Mouse (Mus musculus) left cerebral cortex, postnatal 10 days (tissue): Measurements from ENCODE around the gene Paics. TPM values are rescaled to one million over a fixed set of nuclear protein-coding genes. Genes with fewer than 3 reads are reported as not detected.
"Not testable (repeated sequence)": the region's sequence is repeated elsewhere in the genome, so short reads cannot be mapped to it uniquely, and the experiment has no call there.

ENCODE experiments used
- DNase-seq, 2 experiments: peaks; one replicate each; pipeline ENCODE4 v3.0.0; 2021 to 2022; ENCODE audit warnings: low spot score in 2 of 2, mixed read lengths in 1 of 2; ENCODE audit errors: extremely low spot score in 1 of 2
- intact Hi-C: fragments of 180-260 bp; cut with DNase I; formaldehyde crosslinking; loops from one replicate; pipeline ENCODE4 v1.15.1; 2025
- total RNA-seq, 2 experiments: library from RNA; stranded (reverse); gene quantifications; 2 replicates each; pipeline ENCODE4 v1.2.3; 2021

Paics gene
- 100 to 1,000 TPM; 107 to 112 TPM for total RNA-seq

- intact Hi-C loops, result loop anchor here (2.0 kb wide), 1 partner anchor 43 kb away; no protein-coding TSS in a partner anchor
Measured at GRCm38 (mm10) chr5:76951106-76952027, at the start of gene Paics, which contains the start of gene Ppat. Gene Paics, plus strand, starts transcription at chr5:76951307. Gene Ppat, minus strand, starts transcription at chr5:76951578.

DNA sequence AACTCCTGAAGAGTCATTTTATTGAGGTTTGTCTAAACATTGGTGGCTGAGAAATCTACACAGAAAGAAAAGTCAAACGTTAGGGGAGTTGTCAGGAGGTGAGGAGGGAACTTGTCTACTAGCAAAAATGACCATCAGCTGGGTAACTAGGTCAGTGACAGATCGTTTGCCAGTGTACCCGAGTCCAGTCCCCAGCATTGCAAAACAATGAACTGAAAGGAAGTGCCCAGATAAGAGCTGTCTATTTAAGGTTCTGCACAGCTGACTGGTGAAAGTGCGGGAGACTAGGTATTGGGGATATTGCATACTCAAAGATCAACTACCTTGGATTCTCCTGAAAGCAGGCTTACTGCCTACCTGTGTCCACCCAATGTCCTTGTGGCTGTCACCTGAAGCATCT lies 49.0 kb upstream of the Paics start:
- intact Hi-C loops, result no loop called here
- DNase-seq, result no peak

More at GRCm38 (mm10) chr5:76951106-76952027, at the start of gene Paics, which contains the start of gene Ppat:
- DNase-seq, result peak; percentile 96 to 100

GRCm38 (mm10) chr5:76904713-76905404 lies 46.2 kb upstream of the Paics start:
- DNase-seq, result no peak
- intact Hi-C loops, result no loop called here

GRCm38 (mm10) chr5:76905405-76906154 lies 45.5 kb upstream of the Paics start, which contains the start of gene Aasdh:
Gene Aasdh, minus strand, starts transcription at chr5:76905514.
- peak; percentile 93 to 97 for DNase-seq
- intact Hi-C loops, result no loop called here

DNA sequence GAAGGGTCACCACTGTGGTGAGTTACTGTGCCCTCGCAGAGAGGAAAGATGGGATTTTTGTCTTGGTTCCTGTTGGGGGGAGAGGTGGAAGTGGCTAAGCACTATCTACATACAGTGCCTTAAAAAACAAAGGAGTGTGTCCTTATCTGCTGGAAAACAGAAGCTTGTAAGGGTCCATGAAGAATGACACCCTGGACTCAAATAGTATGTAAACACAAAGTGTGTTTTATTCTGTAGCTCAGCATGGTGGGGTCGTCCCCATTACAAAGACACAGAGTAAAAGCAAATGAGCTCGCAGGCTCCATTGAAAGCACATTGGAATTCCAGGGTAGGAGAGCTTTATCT lies 45.0 kb upstream of the Paics start:
- intact Hi-C loops, result no loop called here
- no peak for DNase-seq

DNA sequence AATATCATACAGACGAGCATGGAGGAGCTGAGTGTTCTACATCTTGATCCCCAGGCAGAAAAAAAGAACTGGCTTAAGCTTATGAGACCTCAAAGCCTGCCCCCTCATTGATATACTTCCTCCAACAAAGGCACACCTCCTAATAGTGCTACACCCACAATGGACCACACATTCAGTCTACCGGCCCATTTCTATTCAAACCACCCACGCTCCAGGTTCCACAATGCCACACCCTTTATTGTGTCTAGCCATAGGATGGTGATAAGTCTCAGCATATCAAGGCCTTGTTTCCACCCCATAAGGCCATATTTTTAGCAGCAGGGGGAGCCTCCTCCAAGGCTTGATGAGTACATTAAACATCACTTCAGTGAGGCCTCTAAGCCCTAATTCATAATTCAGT lies 40.3 kb upstream of the Paics start:
- intact Hi-C loops, result no loop called here
- no peak for DNase-seq

DNA sequence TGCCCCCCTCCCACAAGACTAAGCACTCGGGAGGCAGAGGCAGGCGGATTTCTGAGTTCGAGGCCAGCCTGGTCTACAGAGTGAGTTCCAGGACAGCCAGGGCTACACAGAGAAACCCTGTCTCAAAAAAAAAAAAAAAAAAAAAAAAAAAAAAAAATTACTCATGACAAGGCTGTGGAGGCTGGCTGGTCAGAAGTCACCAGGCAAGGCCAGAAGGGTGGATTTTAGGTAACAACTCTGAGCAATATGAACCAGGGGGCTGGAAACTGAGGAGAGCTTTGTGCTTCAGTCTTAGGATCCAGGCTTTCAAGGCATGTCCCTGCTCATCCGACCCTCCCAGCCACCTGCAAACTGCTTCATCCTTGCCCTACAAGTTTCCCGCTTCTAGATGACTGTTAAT lies 38.6 kb upstream of the Paics start:
- DNase-seq, intact Hi-C loops: not testable (repeated sequence)

- DNase-seq, result no peak
Measured at GRCm38 (mm10) chr5:76922833-76923232, 28.3 kb upstream of the Paics start.

GRCm38 (mm10) chr5:76923428-76923827 lies 27.7 kb upstream of the Paics start:
- intact Hi-C loops, result no loop called here
- DNase-seq, result peak in 1 of 2 experiments; percentile 72

More at GRCm38 (mm10) chr5:76922833-76923232, 28.3 kb upstream of the Paics start:
- intact Hi-C loops, result no loop called here

- intact Hi-C loops, result no loop called here
- no peak for DNase-seq
Measured at GRCm38 (mm10) chr5:76924296-76924695, 26.8 kb upstream of the Paics start.

DNA sequence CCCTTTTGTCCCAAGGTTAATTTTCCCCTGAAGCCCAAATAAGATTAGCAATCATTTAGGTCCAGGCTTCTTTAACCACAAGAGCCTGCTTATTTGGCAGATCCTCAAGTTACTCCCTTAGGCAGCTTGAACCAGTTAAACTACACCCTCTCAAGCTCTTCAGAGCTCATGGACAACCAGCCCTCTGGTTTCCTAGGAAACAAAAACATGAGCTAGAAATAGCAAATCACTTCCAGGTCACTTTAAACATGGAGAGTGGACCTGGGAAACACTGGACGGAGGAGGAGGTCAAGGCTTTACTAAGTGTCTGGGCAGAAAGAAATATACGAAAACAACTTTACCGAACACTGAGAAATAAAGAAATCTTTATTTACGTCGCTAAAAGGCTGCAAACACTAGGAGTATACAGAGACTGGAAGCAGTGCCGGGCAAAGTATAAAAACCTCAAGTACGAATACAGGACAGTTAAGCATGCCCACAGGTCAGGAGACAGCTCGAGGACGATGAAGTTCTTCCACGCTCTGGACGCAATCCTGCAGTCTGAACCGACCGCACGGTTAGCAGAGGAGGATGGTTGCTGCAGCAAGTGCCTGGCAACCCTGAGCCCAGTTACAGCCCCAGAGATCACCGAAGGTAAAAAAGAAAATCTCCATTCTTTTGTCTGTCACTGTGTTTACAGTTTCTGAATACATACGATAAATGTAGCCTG lies 22.8 kb upstream of the Paics start:
- intact Hi-C loops, result no loop called here
- DNase-seq, result no peak

- intact Hi-C loops, result no loop called here
- no peak for DNase-seq
Measured at GRCm38 (mm10) chr5:76929180-76929877, 21.8 kb upstream of the Paics start.

- DNase-seq, result no peak
- intact Hi-C loops, result no loop called here
Measured at GRCm38 (mm10) chr5:76939717-76940116, 11.4 kb upstream of the Paics start.

GRCm38 (mm10) chr5:76941975-76942374 lies 9.1 kb upstream of the Paics start:
- intact Hi-C loops, result no loop called here
- no peak for DNase-seq

GRCm38 (mm10) chr5:76942505-76942904 lies 8.6 kb upstream of the Paics start:
- DNase-seq, result no peak
- intact Hi-C loops, result no loop called here

DNA sequence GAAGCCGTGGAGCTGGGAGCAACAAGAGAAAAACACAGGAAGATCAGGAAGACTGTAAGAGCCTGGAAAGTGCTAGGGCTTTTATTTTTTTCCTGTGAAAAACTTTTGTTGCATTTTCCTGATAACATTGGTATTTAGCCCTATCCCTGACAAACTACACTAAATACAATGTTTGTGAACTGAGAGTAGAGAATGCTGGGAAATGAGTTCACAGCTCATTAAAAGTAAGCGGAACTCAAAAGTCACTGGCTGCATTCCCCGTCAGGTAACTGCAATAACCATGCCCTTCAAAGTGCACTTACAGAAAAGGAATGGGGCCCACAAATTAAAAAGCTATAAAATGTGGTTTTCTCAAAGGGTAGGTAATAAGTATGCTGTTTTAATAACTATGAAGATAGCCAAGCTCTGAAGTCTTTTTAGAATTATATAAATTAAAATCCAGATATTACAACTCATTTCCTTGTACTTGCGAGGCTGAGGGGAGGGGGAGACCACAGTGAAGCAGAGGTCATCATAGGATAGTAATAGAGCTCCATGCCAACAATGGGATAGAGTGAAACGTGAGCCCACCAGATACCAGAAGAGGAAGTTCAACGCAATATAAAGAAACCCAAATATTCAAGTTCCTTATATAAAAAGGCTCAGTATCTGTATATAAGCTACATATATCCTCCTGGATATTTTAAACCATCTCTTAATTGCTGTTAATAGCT lies 6.0 kb upstream of the Paics start:
- intact Hi-C loops, result no loop called here
- DNase-seq, result no peak

- no peak for DNase-seq
- intact Hi-C loops, result no loop called here
Measured at GRCm38 (mm10) chr5:76945678-76946033, 5.5 kb upstream of the Paics start.
